Comparison of ENCODE assay signal across 13 mouse cellular contexts in genomic region chr8:122463651-122464640, GRCm38 (mm10). TPM values are rescaled to one million over a fixed set of nuclear protein-coding genes. Genes with fewer than 3 reads are reported as not detected.
DNase-seq lines count a peak whose midpoint lies in the region; ATAC-seq lines count a peak whose summit lies in the region.
"Had no signal": no experiment of that assay in that cellular context is flagged by ENCODE, and none has a peak within 500 bp of the region (broad histone marks: within the 10 kb centered on the region; RNA-seq: fewer than 3 reads in every experiment).

No protein-coding gene starts in this region.

- H3K27ac ChIP-seq in intestine, embryonic 16.5 days (ENCODE audit: low read length) = no peak overlapping the region
- no peak overlapping the region for H3K27ac ChIP-seq in intestine, embryonic 15.5 days
- H3K27ac ChIP-seq: embryonic facial prominence, embryonic 15.5 days; hindbrain, embryonic 15.5 days had no signal

- peak; percentile 17; the same call in 1 of the 2 replicates for ATAC-seq in intestine, embryonic 16.5 days
- no peak for ATAC-seq in intestine, embryonic 15.5 days

- WGBS in intestine, embryonic 16.5 days = 44% methylated on average over 12 of the region's 12 CpGs
- 44% methylated on average over 12 of the region's 12 CpGs for WGBS in intestine, embryonic 15.5 days

- H3K4me1 ChIP-seq in intestine, embryonic 16.5 days (ENCODE audit: control insufficient read depth, insufficient read depth, low read length) = peaks cover 14% of the 10 kb centered on the region; the same call in 1 of the 2 replicates
- peaks cover 22% of the 10 kb centered on the region for H3K4me1 ChIP-seq in intestine, embryonic 15.5 days (replicated peaks)

- no peak overlapping the region for H3K4me3 ChIP-seq in intestine, embryonic 16.5 days (ENCODE audit: low read length)
- no peak overlapping the region for H3K4me3 ChIP-seq in intestine, embryonic 15.5 days (replicated peaks)
- H3K4me3 ChIP-seq: embryonic facial prominence, embryonic 15.5 days; hindbrain, embryonic 15.5 days had no signal

- no peak overlapping the region for H3K4me2 ChIP-seq in intestine, embryonic 16.5 days (ENCODE audit: low read depth, low read length)
- no peak overlapping the region for H3K4me2 ChIP-seq in intestine, embryonic 15.5 days (replicated peaks)
- H3K4me2 ChIP-seq: embryonic facial prominence, embryonic 15.5 days; hindbrain, embryonic 15.5 days had no signal

- peak; percentile 54 for DNase-seq in fat pad, adult 2 months (ENCODE audit: extremely low read depth, low read depth, low spot score)
- peak; percentile 54 for DNase-seq in lung, postnatal 10 days
- peak; percentile 94 for DNase-seq in thymus, postnatal 0 days (ENCODE audit: low spot score)
- no peak for DNase-seq in ovary, postnatal 36 days (ENCODE audit: low spot score)
- no peak for DNase-seq in left cerebral cortex, postnatal 10 days (ENCODE audit: extremely low spot score in 1 of 2, low spot score in 2 of 2)
- DNase-seq in testis, postnatal 10 days (ENCODE audit: low spot score) = no peak
- DNase-seq: cerebellum, adult 11-12 months; left cerebral cortex, postnatal 4 days had no signal

- peaks cover 11% of the 10 kb centered on the region; the same call in 1 of the 2 replicates for H3K27me3 ChIP-seq in intestine, embryonic 16.5 days (replicated peaks; ENCODE audit: control insufficient read depth, insufficient read depth, low read length)
- H3K27me3 ChIP-seq in intestine, embryonic 15.5 days (replicated peaks) = peaks cover 26% of the 10 kb centered on the region

- intact Hi-C loops in left cerebral cortex, postnatal 10 days (cut with DNase I) = no loop called here

- peak overlapping the region; percentile 9; the same call in 1 of the 2 replicates for H3K9ac ChIP-seq in intestine, embryonic 16.5 days (ENCODE audit: low read depth, low read length)
- no peak overlapping the region for H3K9ac ChIP-seq in intestine, embryonic 15.5 days
- H3K9ac ChIP-seq: embryonic facial prominence, embryonic 15.5 days; hindbrain, embryonic 15.5 days had no signal

- H3K9me3 ChIP-seq in intestine, embryonic 16.5 days (ENCODE audit: control insufficient read depth, low read length) = no peaks in the 10 kb centered on the region
- H3K9me3 ChIP-seq in intestine, embryonic 15.5 days = no peaks in the 10 kb centered on the region
- H3K9me3 ChIP-seq: embryonic facial prominence, embryonic 15.5 days; hindbrain, embryonic 15.5 days had no signal

- peaks cover 11% of the 10 kb centered on the region for H3K36me3 ChIP-seq in intestine, embryonic 16.5 days (ENCODE audit: control insufficient read depth, insufficient read depth, low read length)
- peaks cover 15% of the 10 kb centered on the region for H3K36me3 ChIP-seq in intestine, embryonic 15.5 days

RNA-seq across cellular contexts. Expression of gene Snai3, which starts 3.4 kb away (rescaled TPM):
- polyA plus RNA-seq in intestine, embryonic 16.5 days (2015; fragmentation: Nextera tagmentation; extraction: Ambion mirVana) = 0.73 and 0.83 TPM in 2 replicates
- 0.57 and 0.86 TPM in 2 replicates for polyA plus RNA-seq in intestine, embryonic 15.5 days (2015; fragmentation: Nextera tagmentation; extraction: Ambion mirVana)
- 37.5 TPM in 2 replicates for polyA plus RNA-seq in thymus, postnatal 0 days (2015; fragmentation: Nextera tagmentation; extraction: Ambion mirVana)
- total RNA-seq in left cerebral cortex, postnatal 10 days (2021) = not detected
- total RNA-seq: adrenal gland, adult 2 months; left cerebral cortex, postnatal 4 days had no signal
- polyA plus RNA-seq: hindbrain, embryonic 15.5 days had no signal

RNA-seq across cellular contexts. Expression of gene Rnf166, which starts 11.9 kb away (rescaled TPM):
- 29.2 and 30.4 TPM in 2 replicates for polyA plus RNA-seq in intestine, embryonic 16.5 days (2015; fragmentation: Nextera tagmentation; extraction: Ambion mirVana)
- 29.5 and 31.5 TPM in 2 replicates for polyA plus RNA-seq in intestine, embryonic 15.5 days (2015; fragmentation: Nextera tagmentation; extraction: Ambion mirVana)
- polyA plus RNA-seq in thymus, postnatal 0 days (2015; fragmentation: Nextera tagmentation; extraction: Ambion mirVana) = 98.0 and 108 TPM in 2 replicates
- 10 to 100 TPM; 14.2 to 16.3 TPM for total RNA-seq in left cerebral cortex, postnatal 10 days (2021)

RNA-seq across cellular contexts. Expression of gene Ctu2, which starts 12.0 kb away (rescaled TPM):
- 37.9 and 43.6 TPM in 2 replicates for polyA plus RNA-seq in intestine, embryonic 16.5 days (2015; fragmentation: Nextera tagmentation; extraction: Ambion mirVana)
- 43.4 and 44.6 TPM in 2 replicates for polyA plus RNA-seq in intestine, embryonic 15.5 days (2015; fragmentation: Nextera tagmentation; extraction: Ambion mirVana)
- 72.9 and 75.3 TPM in 2 replicates for polyA plus RNA-seq in thymus, postnatal 0 days (2015; fragmentation: Nextera tagmentation; extraction: Ambion mirVana)
- 10 to 100 TPM; 35.5 to 38.0 TPM for total RNA-seq in left cerebral cortex, postnatal 10 days (2021)

RNA-seq across cellular contexts. Expression of gene Mvd, which starts 20.7 kb away (rescaled TPM):
- 80.4 and 81.7 TPM in 2 replicates for polyA plus RNA-seq in intestine, embryonic 16.5 days (2015; fragmentation: Nextera tagmentation; extraction: Ambion mirVana)
- 60.2 and 68.3 TPM in 2 replicates for polyA plus RNA-seq in intestine, embryonic 15.5 days (2015; fragmentation: Nextera tagmentation; extraction: Ambion mirVana)
- polyA plus RNA-seq in thymus, postnatal 0 days (2015; fragmentation: Nextera tagmentation; extraction: Ambion mirVana) = 17.4 and 19.5 TPM in 2 replicates
- 10 to 100 TPM; 44.8 to 50.1 TPM for total RNA-seq in left cerebral cortex, postnatal 10 days (2021)

RNA-seq across cellular contexts. Expression of gene Cyba, which starts 31.2 kb away (rescaled TPM):
- polyA plus RNA-seq in intestine, embryonic 16.5 days (2015; fragmentation: Nextera tagmentation; extraction: Ambion mirVana) = 338 and 349 TPM in 2 replicates
- polyA plus RNA-seq in intestine, embryonic 15.5 days (2015; fragmentation: Nextera tagmentation; extraction: Ambion mirVana) = 307 and 314 TPM in 2 replicates
- 540 and 564 TPM in 2 replicates for polyA plus RNA-seq in thymus, postnatal 0 days (2015; fragmentation: Nextera tagmentation; extraction: Ambion mirVana)
- total RNA-seq in left cerebral cortex, postnatal 10 days (2021) = 1 to 10 TPM; 7.8 to 9.6 TPM

Comparison
In these comparisons a context has a peak if more than half of its experiments do, and no peak if none do; other contexts are left out.
1. DNase-seq: peak in fat pad, adult 2 months (single experiment), lung, postnatal 10 days (single experiment) and thymus, postnatal 0 days (single experiment); none in ovary, postnatal 36 days (single experiment), left cerebral cortex, postnatal 10 days (0 of 2) and testis, postnatal 10 days (single experiment).
2. RNA of gene Snai3, which starts 3.4 kb away (polyA plus RNA-seq): 37.5 TPM in thymus, postnatal 0 days; 0.73 to 0.83 TPM in intestine, embryonic 16.5 days and 0.57 to 0.86 TPM in intestine, embryonic 15.5 days; every median in the first group is over 10 times any median in the second.